Mouse (Mus musculus): ENCODE results near the gene Col13a1. TPM values are rescaled to one million over a fixed set of nuclear protein-coding genes. Genes with fewer than 3 reads are reported as not detected.

Col13a1 gene
- polyA plus RNA-seq, 1 experiment from 2014 or later = 7.1 TPM

GRCm38 (mm10) chr10:61999766-62000165, 20.9 kb upstream of the Col13a1 start:
- no peaks in the 10 kb centered on the region for H3K27me3 ChIP-seq (replicated peaks)
- H3K27ac ChIP-seq = no peak overlapping the region
- H3K4me3 ChIP-seq (replicated peaks) = no peak overlapping the region
- no peaks in the 10 kb centered on the region for H3K9me3 ChIP-seq
- no peak for ATAC-seq
- WGBS = 76% methylated on average over 1 of the region's 1 CpGs
- H3K4me2 ChIP-seq (replicated peaks) = no peak overlapping the region
- H3K36me3 ChIP-seq = no peaks in the 10 kb centered on the region
- H3K4me1 ChIP-seq (replicated peaks) = no peaks in the 10 kb centered on the region
- H3K9ac ChIP-seq = no peak overlapping the region

DNA sequence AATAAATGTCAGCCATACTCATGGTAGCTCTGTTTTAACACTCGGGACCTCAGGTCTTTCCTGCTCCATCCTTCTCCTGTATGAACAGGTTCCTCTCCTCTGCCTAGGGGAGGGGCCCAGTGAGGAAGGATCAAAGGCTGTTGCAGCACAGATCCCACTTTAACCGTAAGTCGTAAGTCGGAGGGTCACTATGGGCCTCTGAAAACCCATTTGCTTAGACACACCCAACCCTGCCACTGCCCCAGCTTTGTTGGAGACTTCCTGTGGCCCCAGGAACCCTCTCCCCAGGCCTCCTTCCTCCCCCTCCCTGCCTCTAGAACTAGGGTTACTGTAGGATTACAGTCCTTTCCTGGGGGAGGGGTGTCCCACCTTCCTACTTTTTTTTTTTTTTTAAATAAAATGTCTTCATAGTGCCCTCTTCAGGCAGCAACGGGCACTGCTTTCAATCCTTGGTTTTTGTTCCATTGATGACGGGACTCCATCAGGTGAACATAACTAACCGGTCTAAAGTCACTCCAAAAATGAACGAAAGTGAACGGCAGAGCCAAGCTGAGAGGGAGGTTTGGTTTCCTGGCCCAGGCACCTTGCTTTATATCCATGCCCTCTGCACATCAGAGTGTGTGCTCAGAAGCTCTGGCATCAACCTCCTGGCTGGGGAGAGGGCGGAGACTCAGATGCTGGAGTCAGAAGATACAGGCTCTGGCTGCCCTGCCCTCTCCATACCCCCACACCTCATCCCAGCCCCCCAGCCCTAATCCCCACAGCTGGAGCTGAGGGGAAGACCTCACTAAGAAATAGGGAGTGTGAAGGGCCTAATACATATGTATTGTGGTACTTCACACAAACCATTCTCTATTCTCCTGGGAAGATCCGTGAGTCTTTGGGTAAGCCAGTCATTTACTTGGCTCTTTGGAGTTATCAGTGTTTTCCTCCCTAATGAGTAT, 12.8 kb upstream of the Col13a1 start:
- Histone ChIP-seq H3K36me3 (no peaks in the 10 kb centered on the region), H3K27me3 (replicated peaks) (no peaks in the 10 kb centered on the region), H3K9ac (no peak overlapping the region), H3K4me2 (replicated peaks) (no peak overlapping the region), H3K27ac (no peak overlapping the region), H3K4me1 (replicated peaks) (no peaks in the 10 kb centered on the region), H3K9me3 (no peaks in the 10 kb centered on the region), H3K4me3 (replicated peaks) (no peak overlapping the region)
- 25% methylated on average over 11 of the region's 11 CpGs for WGBS
- ATAC-seq = no peak

GRCm38 (mm10) chr10:61980424-61980823, 1.5 kb upstream of the Col13a1 start:
- Histone ChIP-seq H3K4me1 (replicated peaks) (peaks cover 26% of the 10 kb centered on the region), H3K27ac (no peak overlapping the region), H3K4me3 (replicated peaks) (no peak overlapping the region), H3K27me3 (replicated peaks) (peaks cover 45% of the 10 kb centered on the region), H3K9ac (no peak overlapping the region), H3K36me3 (no peaks in the 10 kb centered on the region), H3K4me2 (replicated peaks) (no peak overlapping the region), H3K9me3 (no peaks in the 10 kb centered on the region)
- WGBS = 3% methylated on average over 7 of the region's 7 CpGs
- peak; percentile 70 for ATAC-seq

DNA sequence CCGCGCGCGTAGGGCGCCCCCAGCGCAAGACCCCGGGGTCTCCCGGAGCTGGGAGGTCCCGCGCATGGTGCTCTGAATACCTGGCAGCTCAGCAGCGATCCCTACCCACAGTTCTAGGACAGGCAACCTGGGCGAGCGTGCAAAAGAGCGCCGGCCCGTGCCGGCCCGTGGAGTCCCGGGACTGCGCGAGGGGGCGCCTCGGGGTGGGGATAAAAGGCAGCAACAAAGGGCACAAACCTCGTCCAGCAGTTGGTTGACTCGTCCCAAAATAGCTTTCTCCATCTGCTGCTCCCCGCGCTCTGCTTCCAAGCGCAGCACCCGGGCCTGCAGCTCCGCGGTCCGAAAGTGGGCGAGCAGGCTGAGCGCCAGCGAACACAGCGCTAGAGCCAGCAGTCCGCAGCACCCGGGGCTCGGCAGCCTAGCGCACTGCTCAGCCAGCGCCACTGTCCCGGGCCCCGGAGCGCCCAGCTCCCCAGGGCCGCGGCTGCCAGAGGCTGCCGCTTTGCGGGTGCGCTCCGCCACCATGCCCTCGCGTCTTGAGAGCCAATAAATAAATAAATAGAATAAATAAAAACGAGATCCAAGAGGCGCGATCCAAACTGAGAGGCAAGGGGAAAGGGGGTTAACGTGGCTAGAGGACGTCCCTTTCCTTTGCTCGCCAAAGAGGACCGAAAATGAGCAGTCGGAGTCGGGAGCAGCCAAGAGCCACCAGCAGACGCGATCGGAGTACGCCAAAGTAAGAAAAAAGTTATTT, 619 bp downstream of the Col13a1 start:
- WGBS = under 1% methylated on average over 65 of the region's 65 CpGs
- ATAC-seq = peak; percentile 41; the same call in 1 of the 2 replicates
- H3K27ac ChIP-seq = no peak overlapping the region
- no peaks in the 10 kb centered on the region for H3K9me3 ChIP-seq
- peak overlapping the region; percentile 48 for H3K4me3 ChIP-seq (replicated peaks)
- no peaks in the 10 kb centered on the region for H3K36me3 ChIP-seq
- H3K4me2 ChIP-seq (replicated peaks) = peak overlapping the region; percentile 91
- H3K9ac ChIP-seq = peak overlapping the region; percentile 47
- peaks cover 26% of the 10 kb centered on the region for H3K4me1 ChIP-seq (replicated peaks)
- peaks cover 45% of the 10 kb centered on the region for H3K27me3 ChIP-seq (replicated peaks)

DNA sequence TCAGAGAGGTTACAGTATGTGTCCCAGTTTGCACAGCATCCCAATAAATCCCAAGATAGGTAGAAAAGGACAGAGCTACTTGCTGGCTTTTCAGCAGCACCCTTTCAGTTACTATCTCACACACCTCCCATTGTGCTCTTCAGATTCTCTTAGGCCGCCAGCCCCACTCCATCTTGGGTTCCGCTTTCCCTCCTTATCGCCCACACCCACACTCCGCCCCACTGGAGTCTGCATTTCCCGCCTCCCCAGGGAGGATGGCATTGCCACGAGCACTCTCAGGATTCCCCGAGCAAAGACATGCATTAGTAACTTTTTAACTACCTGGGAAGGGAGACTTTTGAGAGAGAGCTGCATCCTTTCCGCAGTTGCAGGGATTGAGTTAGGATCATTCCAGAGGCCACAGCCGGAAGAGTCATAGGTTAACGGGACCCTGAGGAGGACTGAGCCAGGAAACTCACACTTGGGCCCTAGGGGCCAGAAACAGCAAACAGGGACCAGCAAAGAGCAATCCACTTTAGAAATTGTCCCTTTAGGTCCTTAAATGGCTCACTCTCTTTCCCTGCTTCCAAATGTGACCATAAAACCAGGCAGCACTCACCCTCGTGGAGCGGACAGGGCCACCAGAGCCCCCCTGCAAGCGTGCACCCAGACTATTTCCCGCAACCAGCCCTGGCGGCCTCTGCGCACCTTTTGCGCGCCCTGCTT, 1.4 kb downstream of the Col13a1 start:
- peak overlapping the region; percentile 91 for H3K4me2 ChIP-seq (replicated peaks)
- no peak for ATAC-seq
- H3K4me1 ChIP-seq (replicated peaks) = peaks cover 26% of the 10 kb centered on the region
- H3K4me3 ChIP-seq (replicated peaks) = peak overlapping the region; percentile 48
- peak overlapping the region; percentile 47 for H3K9ac ChIP-seq
- no peaks in the 10 kb centered on the region for H3K36me3 ChIP-seq
- H3K9me3 ChIP-seq = no peaks in the 10 kb centered on the region
- 7% methylated on average over 18 of the region's 18 CpGs for WGBS
- H3K27me3 ChIP-seq (replicated peaks) = peaks cover 48% of the 10 kb centered on the region
- H3K27ac ChIP-seq = no peak overlapping the region

- Histone ChIP-seq H3K9me3 (no peaks in the 10 kb centered on the region), H3K4me3 (replicated peaks) (peak overlapping the region; percentile 48), H3K9ac (no peak overlapping the region), H3K4me2 (replicated peaks) (peak overlapping the region; percentile 91), H3K4me1 (replicated peaks) (peaks cover 26% of the 10 kb centered on the region), H3K36me3 (no peaks in the 10 kb centered on the region), H3K27me3 (replicated peaks) (peaks cover 48% of the 10 kb centered on the region), H3K27ac (no peak overlapping the region)
- ATAC-seq = peak; percentile 48; the same call in 1 of the 2 replicates
- WGBS = 12% methylated on average over 6 of the region's 6 CpGs
Measured at GRCm38 (mm10) chr10:61976987-61977386, 1.9 kb downstream of the Col13a1 start.

DNA sequence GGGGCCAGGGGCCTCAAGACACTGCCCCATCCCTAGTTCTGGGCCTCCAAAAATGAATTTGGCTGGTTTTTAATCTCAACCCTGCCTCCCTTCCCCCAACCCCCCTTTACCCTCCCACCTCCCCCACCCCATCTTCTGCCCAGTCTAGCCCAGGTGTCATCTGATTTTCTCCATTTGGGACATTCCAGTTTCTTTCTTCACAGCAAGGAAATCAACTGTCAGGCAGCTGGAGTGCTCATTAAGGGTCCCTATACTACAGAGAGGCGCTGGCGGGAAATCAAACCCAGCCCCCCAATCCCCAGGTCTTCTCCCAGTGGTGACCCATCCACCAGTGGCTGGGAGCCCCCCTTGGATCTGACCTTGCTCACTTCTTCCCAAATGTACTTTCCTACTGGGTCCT, 4.3 kb downstream of the Col13a1 start:
- Histone ChIP-seq H3K4me3 (replicated peaks) (no peak overlapping the region), H3K27ac (no peak overlapping the region), H3K9ac (no peak overlapping the region), H3K9me3 (no peaks in the 10 kb centered on the region), H3K36me3 (no peaks in the 10 kb centered on the region), H3K4me1 (replicated peaks) (peaks cover 23% of the 10 kb centered on the region), H3K4me2 (replicated peaks) (no peak overlapping the region), H3K27me3 (replicated peaks) (peaks cover 44% of the 10 kb centered on the region)
- no peak for ATAC-seq
- WGBS = 77% methylated on average over 2 of the region's 2 CpGs

- no peaks in the 10 kb centered on the region for H3K9me3 ChIP-seq
- no peak for ATAC-seq
- WGBS = 20% methylated on average over 4 of the region's 4 CpGs
- peaks cover 18% of the 10 kb centered on the region for H3K27me3 ChIP-seq (replicated peaks)
- no peaks in the 10 kb centered on the region; the same call in 1 of the 2 replicates for H3K4me1 ChIP-seq (replicated peaks)
- H3K4me3 ChIP-seq (replicated peaks) = no peak overlapping the region
- H3K9ac ChIP-seq = no peak overlapping the region
- no peak overlapping the region for H3K4me2 ChIP-seq (replicated peaks)
- H3K36me3 ChIP-seq = no peaks in the 10 kb centered on the region
- no peak overlapping the region for H3K27ac ChIP-seq
Measured at GRCm38 (mm10) chr10:61972041-61972440, 6.9 kb downstream of the Col13a1 start.

GRCm38 (mm10) chr10:61968003-61968553, 10.8 kb downstream of the Col13a1 start:
- no peak overlapping the region for H3K27ac ChIP-seq
- H3K9ac ChIP-seq = no peak overlapping the region
- H3K9me3 ChIP-seq = no peaks in the 10 kb centered on the region
- ATAC-seq = no peak
- H3K27me3 ChIP-seq (replicated peaks) = peaks cover 7% of the 10 kb centered on the region; the same call in 1 of the 2 replicates
- H3K4me1 ChIP-seq (replicated peaks) = peaks cover 7% of the 10 kb centered on the region
- no peak overlapping the region for H3K4me3 ChIP-seq (replicated peaks)
- H3K4me2 ChIP-seq (replicated peaks) = no peak overlapping the region
- WGBS = 75% methylated on average over 7 of the region's 7 CpGs
- no peaks in the 10 kb centered on the region for H3K36me3 ChIP-seq

GRCm38 (mm10) chr10:61967207-61967606, 11.7 kb downstream of the Col13a1 start:
- Histone ChIP-seq H3K4me2 (replicated peaks) (no peak overlapping the region), H3K4me1 (replicated peaks) (peaks cover 7% of the 10 kb centered on the region), H3K36me3 (no peaks in the 10 kb centered on the region), H3K9me3 (no peaks in the 10 kb centered on the region), H3K27me3 (replicated peaks) (peaks cover 4% of the 10 kb centered on the region; the same call in 1 of the 2 replicates), H3K27ac (no peak overlapping the region), H3K9ac (no peak overlapping the region), H3K4me3 (replicated peaks) (no peak overlapping the region)
- 58% methylated on average over 3 of the region's 3 CpGs for WGBS
- no peak for ATAC-seq

- H3K27me3 ChIP-seq (replicated peaks) = no peaks in the 10 kb centered on the region
- H3K4me1 ChIP-seq (replicated peaks) = peaks cover 7% of the 10 kb centered on the region
- no peak overlapping the region for H3K4me2 ChIP-seq (replicated peaks)
- ATAC-seq = no peak; the same call in 1 of the 2 replicates
- no peak overlapping the region for H3K4me3 ChIP-seq (replicated peaks)
- no peaks in the 10 kb centered on the region for H3K36me3 ChIP-seq
- H3K27ac ChIP-seq = no peak overlapping the region
- H3K9ac ChIP-seq = no peak overlapping the region
- no peaks in the 10 kb centered on the region for H3K9me3 ChIP-seq
- 15% methylated on average over 7 of the region's 7 CpGs for WGBS
Measured at GRCm38 (mm10) chr10:61965386-61965841, 13.5 kb downstream of the Col13a1 start.

Measured in intestine, embryonic 15.5 days (tissue).